Mouse (Mus musculus) lung, postnatal 10 days (tissue): ENCODE results near the gene Arid2.
A peak's percentile ranks its signal among the peaks of the same experiment; 100 is the strongest.
"Not testable (repeated sequence)": the region's sequence is repeated elsewhere in the genome, so short reads cannot be mapped to it uniquely, and the experiment has no call there.

Experiments used
- DNase-seq: peaks from one replicate; pipeline ENCODE4 v3.0.0; 2021

The Arid2 gene

GRCm38 (mm10) chr15:96287369-96287975 is at the start of gene Arid2:
Gene Arid2, plus strand, starts transcription at chr15:96287518.
- DNase-seq, result peak; percentile 79

DNA sequence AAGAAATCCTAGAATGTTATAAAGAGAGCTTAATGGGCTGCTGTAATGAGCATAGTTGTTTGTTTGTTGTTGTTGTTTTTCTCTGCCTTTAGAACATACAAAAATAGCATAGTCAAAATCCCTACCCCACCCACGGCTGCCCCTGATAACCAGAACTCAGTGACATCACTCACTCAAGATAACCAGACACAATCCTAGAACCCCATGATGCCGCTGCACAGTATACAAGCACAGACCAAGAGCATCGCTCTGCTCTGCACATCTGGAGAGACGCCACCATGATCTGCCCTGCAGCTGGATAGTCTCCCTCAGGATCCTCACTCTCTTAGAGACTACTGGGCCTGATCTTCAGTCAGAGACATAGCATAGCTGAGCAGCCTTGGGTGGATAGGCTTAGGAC is 49.2 kb upstream of the Arid2 start:
- DNase-seq, result no peak

DNA sequence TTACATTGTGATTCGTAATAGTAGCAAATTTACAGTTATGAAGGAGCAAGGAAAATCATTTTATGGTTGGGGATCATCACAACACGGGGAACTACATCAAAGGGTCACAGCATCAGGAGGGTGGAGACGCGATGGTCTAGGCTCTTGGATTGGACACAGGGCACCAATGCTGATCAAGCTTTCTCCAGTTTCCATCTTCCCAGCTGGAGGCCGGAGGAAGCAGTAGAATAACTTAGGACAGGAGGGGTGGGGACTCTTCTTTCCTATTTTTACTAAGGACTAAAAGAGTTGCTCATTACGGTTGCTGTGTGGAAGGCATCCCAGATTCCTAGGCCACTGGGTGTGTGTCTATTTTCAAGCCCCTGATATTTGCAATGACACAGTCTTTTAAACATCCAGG is 43.1 kb upstream of the Arid2 start:
- DNase-seq, result no peak

DNA sequence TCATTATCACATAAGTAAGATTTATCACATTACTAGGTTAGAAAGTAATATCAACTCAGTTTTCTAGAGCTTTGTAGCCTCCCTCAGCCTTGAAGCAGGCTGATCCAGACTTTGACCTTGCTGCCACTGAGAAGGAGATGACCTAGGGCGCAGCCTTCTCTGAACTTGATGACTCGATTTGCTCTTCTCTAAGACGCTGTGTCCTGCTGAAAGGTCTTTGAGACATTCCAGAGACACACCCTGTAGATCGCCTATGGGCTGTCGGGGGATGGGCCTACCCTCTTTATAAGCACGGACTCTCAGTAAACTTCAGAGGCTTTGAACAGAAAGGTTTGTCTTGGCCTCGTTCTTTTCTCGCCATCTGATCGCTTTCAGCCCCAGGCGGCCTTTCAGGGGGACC is 42.6 kb upstream of the Arid2 start:
- DNase-seq, result not testable (repeated sequence)

DNA sequence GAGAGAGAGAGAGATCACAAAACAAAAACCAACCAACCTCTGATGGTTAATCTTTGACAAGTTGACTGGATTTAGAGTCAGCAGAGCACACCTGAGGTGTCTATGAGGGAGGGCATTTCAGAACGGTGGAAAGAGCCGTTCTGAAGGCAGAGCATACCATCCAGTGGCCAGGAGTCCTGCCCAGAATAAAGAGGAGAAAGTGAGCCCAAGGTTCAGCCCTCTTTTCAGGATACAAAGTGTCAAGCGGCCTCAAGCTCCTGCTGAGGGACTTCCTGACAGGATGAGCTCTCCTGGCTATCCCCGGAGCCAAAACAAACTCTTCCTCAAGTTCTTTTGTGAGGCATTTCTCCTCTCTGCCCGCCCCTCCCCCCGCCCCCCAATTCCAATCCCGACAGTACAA is 33.5 kb upstream of the Arid2 start:
- no peak for DNase-seq

GRCm38 (mm10) chr15:96254356-96254755 is 33.0 kb upstream of the Arid2 start:
- DNase-seq, result no peak

DNA sequence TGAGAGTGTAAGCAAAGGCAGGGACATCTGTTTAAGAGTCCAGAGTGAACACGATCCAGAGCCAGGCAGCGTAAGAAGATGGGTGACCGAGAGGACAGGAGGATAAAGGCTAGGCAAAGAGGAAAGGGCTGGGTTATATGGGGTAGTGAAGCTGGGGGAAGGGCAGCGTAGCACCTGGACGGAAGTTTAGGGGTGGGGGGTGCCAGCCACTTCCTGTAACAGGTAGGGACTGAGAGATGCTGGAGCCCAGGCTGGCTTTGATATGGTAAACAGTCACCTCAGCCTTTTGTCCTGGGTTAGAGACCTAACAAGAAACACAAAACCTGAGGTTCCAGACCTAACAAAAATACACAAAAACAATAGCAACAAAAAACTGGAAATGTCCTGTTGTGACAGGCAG is 29.5 kb upstream of the Arid2 start:
- no peak for DNase-seq

GRCm38 (mm10) chr15:96264614-96265013 is 22.7 kb upstream of the Arid2 start:
- no peak for DNase-seq

- DNase-seq, result no peak
Measured at GRCm38 (mm10) chr15:96267933-96268332, 19.4 kb upstream of the Arid2 start.

GRCm38 (mm10) chr15:96268610-96269009 is 18.7 kb upstream of the Arid2 start:
- no peak for DNase-seq

DNA sequence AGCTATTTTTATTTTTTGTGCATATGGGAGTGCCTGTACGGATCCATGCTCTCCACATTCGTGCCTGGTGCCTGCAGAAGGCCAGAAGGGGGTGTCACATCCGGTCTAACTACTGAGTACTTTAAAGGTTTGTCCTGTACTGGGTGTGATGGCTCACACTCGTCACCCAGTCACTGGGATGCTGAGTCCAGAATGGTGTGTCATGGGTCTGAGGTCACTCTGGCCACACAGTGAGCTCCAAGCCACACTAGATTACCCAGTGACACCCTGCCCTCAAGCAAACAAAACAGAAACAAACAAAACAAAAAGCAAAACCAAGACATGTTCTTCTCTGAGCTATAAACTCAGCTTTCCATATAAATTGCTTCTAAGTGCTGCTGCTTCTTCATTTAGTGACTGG is 17.9 kb upstream of the Arid2 start:
- DNase-seq, result no peak

DNA sequence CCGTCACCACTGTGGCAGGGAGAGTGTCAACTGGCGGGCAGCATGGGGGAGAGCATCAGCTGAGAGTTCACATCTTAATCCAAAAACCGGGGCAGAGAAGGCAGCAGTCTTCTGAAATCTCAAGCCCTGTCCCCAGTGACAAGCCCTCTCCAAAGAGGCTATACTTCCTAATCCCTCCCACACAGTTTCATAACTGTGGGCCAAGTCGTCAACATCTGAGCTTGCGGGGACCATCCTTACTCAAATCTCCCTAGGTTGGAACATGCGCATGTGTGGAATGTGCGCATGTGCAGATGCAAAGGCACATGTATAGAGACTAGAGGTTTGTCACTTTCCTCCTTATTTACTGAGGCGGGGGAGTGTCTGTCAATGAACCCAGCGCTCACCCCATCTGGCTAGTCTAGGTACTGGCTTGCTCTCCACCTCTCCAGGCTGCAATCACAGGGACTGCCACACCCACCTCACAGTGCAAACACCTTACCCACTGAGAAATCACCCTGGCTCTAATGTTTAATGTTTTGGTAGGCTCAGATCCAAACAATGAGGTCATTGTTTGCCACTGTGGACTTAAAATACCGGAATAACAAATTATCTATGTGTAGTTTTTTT is 16.9 kb upstream of the Arid2 start:
- DNase-seq, result peak; percentile 52

DNA sequence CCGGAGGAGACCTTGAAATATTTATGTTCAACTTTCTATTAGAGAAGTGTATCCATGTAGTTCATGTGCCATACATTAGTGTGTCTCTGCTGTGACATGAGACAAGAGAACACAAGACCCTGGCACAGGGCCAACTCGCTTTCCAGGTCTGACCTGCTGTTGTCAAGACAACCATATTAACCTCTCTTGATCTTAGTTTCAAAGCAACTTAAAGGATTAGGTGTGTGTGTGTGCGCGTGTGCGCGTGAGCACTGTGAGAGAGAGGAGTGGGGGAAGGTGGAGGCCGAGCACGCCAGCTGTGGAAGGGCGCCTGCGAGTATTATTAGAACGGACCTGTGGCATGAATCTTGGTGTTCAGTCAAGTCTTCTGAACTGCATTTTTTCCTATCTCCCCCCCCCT is 15.0 kb upstream of the Arid2 start:
- DNase-seq, result peak; percentile 27

DNA sequence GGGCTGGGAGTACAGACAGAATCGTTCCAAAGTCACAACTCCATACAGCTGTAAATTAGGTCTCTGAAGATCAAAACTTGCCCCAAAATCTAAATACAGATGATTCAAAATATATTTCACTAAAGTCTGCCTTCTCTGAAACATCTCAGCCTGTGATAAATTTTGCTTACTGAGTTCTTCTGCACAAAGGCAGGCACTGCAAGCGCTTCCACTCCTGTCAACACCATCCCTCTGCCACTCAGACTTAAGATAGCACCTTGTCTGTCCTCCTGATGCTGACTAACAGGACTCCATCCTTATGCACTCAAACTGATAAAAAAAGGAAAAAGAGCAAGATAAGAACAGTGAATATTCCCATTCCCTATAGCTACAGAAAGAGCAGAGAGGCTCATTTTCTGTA is 13.0 kb upstream of the Arid2 start:
- no peak for DNase-seq

DNA sequence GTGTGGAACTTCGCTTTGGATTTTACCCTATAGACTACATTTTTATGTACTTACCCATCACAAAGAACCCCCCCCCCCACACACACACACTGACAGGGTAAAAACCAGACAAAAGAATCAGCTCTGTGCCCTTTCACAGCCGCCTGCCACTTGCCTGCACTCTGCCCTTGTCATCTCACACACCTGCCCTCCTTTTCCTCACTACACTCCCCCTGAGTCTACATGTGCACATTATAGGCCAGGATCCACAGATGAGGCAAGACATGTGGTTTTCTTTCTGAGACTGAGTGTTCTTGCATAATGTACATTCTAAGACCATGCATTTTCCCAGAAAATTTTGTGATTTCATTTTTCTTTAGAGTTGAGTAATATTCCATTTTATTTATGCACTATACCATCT is 12.1 kb upstream of the Arid2 start:
- no peak for DNase-seq

- no peak for DNase-seq
Measured at GRCm38 (mm10) chr15:96275810-96276493, 11.4 kb upstream of the Arid2 start.

DNA sequence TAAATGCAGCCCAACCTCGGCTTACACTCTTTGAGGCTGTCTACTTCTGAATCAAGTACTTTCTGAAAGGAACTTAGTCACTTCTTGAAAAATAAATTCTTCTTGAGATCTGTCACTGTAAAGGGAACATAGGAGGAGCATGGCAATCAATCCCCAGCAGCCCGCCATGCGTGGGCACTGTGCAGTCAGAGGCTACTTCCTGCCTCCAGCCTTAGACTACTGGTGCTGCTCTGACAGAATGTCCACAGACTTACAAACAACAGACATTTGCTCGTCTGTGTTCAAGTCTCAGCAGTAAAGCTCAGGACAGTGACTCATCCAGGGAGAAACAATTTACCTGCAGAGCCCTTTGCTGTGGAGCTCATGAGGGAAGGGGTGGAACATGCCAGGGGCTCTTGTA is 10.3 kb upstream of the Arid2 start:
- DNase-seq, result no peak

- DNase-seq, result no peak
Measured at GRCm38 (mm10) chr15:96281236-96281635, 6.1 kb upstream of the Arid2 start.

GRCm38 (mm10) chr15:96283141-96283540 is 4.2 kb upstream of the Arid2 start:
- DNase-seq, result no peak

DNA sequence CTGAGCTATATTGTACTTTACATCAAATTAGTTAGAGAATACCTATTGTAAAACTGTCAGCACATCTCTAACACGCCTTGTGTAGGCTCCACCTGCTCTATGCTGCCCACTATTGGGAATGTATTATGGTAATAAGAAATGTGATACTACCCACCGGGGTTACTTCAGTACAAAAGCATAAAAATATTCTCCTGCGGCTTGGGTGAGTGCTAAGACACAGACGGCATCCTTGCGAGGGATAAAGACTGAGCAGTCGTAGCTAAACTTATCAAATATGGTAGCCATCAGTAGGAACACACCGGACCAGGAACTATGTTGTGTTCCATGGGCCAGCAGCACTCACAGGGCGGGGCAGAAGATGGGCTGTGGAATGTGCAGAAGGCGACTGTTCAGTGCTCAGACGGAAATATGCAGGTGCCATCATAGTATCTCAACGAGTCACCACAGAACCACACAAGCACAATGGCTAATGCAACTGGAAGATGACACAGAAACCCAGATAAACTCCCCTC is 3.3 kb upstream of the Arid2 start:
- peak; percentile 39 for DNase-seq

- peak; percentile 50 for DNase-seq
Measured at GRCm38 (mm10) chr15:96284711-96285322, 2.5 kb upstream of the Arid2 start.

- DNase-seq, result peak; percentile 94
Measured at GRCm38 (mm10) chr15:96285323-96286014, 1.8 kb upstream of the Arid2 start.
